Mouse (Mus musculus) layer of hippocampus, postnatal 14 days (tissue): ENCODE measurements around the gene Gap43. TPM values are rescaled to one million over a fixed set of nuclear protein-coding genes. Genes with fewer than 3 reads are reported as not detected.
A peak's percentile ranks its signal among the peaks of the same experiment; 100 is the strongest.
"Not testable (repeated sequence)": the region's sequence is repeated elsewhere in the genome, so short reads cannot be mapped to it uniquely, and the experiment has no call there.

Experiments used
- DNase-seq, 2 experiments: peaks; one replicate each; pipeline ENCODE4 v3.0.0; 2021 to 2022; ENCODE audit warnings: low spot score in 2 of 2, mixed read lengths in 1 of 2
- total RNA-seq, 2 experiments: library from RNA; stranded (reverse); gene quantifications; 2 replicates each; pipeline ENCODE4 v1.2.3; 2021

Gene Gap43
- total RNA-seq, 2 experiments from 2014 or later, result 432 to 438 TPM

GRCm38 (mm10) chr16:42303461-42303860 is 37.0 kb downstream of the Gap43 start:
- peak; percentile 43 to 55 for DNase-seq

DNA sequence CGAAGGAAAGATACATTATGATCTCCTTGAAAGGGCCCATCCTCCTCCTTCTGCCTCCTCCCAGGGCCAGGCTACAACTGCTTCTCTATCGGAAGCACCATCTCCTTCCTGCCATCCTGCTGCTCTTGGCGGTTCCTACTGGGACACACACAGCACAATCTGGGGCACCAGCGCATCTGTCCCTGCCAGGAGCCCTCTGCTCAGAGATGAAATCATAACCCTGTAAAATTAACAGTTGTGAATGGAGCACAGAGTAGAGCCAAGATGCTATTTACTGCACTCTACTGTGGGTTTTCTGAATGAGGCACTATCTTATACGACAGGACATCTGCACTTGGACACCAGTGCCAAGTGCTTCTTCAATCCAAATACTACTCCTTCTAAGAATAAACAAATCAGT is 46.0 kb downstream of the Gap43 start:
- peak; percentile 33 to 53 for DNase-seq

GRCm38 (mm10) chr16:42294056-42294455 is 46.4 kb downstream of the Gap43 start:
- DNase-seq, result no peak

DNA sequence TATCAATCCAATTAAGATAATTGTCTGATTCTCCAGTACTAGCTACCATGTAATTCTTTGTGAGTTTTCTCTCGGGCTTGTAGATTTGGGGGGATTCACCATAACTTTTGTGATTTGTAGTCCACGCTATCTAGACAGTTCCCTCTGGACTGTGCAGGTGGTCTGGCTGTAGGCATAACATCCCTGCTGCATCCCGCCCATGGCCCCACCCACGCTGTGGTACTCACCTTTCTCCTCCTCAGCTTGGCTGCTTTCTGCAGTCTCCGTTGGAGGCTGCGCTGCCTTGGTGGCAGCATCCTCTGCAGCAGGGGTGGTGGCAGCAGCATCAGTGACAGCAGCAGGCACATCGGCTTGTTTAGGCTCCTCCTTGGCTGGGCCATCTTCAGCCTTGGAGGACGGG is 48.9 kb downstream of the Gap43 start:
- no peak for DNase-seq

DNA sequence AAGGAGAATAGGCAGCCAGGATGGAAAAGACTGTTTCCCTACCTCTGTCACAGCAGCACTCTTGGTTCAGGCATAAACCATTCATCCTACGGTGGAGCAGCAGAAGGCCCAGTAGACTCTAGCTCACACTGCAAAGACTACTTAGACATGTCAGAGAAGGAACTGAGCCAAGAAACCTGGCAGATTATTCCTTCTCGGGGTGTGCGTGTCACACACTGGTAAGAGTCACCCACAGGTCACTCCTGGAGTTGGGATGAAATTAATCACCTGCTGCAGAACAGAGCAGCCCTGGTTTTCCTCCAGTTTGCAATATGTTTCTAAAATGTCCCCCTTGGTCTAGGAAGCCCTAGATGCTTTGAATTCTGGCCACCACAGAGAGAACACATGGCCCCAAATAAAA is 56.4 kb downstream of the Gap43 start:
- DNase-seq, result no peak

DNA sequence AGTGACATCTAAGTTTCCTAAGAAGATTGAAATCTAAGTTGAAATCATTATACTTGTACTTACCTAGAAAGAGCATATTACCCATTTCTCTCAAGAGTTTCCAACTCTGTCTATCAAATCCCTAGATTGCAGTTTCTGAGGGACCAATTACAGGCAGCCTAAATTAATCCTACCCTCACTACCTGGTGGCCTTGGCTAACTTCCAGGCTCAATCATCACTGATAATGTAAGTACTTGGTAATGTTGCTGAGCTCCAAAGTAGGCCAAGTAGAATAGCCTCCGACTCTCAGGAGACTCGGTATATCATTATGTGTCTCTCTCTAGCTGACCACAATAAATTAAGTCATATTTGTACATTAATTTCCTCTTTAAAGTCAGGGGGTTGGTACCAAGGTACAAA is 62.7 kb downstream of the Gap43 start:
- no peak for DNase-seq

DNA sequence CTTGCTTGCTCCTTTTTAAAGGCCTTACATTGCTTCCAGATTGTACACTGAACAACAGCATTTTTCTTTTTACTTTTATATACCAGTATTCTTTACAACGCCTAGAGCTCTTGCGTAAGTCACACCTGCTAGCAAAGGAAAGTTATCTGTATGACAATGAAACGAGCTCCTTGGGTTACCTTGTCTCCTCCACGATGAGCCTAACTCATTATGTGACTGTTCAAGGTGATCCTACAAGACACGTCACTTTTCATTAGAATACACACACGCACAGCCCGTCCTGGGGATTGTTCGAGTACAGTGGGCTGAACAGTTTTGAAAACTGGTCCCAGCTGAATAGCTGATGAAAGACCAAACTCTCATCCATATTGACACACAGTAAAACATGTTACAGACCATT is 63.2 kb downstream of the Gap43 start:
- no peak for DNase-seq

DNA sequence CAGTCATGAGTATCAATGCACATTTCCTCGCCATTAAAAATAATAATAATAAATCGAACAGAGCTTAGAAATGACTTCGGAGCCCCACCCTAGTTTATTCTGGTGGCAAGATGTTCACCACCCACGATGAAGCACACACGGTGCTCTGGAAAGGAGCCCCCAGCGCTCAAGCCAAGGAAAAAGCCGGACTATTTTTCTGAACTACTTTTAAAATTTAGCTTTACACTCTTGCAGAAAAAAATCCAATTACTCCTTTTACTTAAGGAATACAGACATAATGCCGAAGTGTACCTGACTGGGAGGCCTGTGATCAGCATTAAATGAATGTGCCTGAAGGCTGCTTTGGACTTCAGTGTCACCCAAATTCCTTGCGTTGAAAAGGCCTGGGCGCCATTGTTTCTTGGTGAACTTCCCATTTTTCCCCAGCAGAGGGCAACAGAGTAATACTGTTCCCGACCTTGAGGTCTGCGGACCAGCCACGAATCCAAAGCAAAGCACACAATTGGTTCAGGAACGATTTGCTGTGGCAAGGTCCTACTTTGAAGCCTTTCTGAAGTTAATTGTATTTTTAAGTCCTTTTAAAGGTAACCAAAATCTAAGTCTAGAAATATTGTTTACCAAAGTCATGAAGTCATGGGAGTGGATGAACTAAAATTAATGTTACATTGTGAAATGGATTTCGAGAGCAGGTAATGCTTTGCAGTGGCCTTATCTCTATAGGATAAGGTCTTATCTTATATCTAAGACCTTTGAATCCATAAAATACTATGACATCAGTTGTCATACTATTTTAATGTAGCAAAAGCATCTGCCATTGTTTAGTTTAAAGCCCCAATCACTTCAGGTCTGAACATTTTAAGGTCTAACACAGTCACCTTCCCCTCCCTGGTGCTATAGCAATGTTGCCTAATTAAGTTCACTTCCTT is 64.0 kb downstream of the Gap43 start:
- peak; percentile 81 to 90 for DNase-seq

DNA sequence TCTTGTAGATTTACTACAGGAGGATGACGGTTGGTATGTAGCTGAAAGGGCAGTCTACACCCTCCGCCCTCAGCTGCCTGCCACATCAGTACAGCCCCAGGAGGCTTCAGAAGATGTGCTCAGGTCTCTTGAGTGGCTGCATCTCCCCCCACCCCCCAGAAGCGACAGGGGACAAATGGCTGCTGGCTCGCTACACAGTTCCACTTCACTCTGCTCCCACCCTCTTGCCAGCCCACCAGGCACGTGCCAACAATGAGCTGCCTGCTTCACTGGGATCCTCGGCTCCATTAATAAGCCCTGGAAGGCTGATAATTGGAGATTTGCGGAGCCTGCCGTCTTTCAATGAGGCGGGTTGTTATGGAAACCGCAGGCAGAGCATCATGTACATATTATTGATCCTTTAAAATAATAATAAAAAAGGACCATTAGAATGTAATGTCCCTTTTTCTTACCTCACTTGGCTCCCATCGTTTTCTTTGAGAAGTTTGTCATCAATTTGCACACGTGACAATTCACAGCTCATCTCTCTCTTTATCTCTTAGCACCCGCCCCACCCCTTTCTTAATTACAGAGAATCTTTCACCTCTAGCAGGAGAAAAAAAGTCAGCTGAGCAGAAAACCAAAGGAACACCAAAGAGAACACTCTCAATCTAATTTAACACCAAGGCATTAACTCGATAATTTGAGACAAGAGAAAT is 64.8 kb downstream of the Gap43 start:
- peak; percentile 39 to 66 for DNase-seq

DNA sequence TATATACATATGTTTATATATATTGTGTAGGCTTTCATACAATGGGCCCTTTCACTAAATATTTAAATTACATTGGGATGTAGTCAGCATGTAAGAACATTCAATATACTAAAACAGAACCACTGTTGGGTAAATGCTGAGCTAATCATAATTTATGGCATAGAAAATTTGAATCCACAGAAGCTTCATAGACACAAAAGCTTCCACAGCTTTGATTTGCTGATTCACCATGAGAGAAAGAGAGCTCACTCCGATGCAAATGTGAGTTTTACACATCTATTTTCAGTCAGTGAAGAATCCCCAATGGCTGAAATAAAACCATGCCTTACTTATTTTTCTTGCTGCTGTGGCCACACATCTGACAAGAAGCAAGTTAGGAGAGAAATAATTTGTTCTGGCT is 69.2 kb downstream of the Gap43 start:
- DNase-seq, result no peak

DNA sequence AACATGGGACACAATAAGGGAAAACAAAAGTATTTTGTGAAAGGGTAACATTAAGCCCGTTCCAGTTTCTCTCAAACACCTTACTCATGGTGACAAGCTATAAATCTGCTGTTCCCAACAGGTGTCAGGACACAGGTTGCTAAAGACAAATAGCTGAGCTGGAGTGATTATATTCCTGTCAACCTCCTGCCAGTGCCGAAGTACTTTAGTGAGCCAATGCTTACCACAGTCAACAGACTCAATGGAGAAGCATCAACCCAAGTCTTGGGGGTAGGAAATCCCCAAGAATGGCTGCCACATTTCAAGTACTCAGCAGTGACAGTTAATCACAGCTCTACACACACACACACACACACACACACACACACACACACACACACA is 70.9 kb downstream of the Gap43 start:
- no peak for DNase-seq

DNA sequence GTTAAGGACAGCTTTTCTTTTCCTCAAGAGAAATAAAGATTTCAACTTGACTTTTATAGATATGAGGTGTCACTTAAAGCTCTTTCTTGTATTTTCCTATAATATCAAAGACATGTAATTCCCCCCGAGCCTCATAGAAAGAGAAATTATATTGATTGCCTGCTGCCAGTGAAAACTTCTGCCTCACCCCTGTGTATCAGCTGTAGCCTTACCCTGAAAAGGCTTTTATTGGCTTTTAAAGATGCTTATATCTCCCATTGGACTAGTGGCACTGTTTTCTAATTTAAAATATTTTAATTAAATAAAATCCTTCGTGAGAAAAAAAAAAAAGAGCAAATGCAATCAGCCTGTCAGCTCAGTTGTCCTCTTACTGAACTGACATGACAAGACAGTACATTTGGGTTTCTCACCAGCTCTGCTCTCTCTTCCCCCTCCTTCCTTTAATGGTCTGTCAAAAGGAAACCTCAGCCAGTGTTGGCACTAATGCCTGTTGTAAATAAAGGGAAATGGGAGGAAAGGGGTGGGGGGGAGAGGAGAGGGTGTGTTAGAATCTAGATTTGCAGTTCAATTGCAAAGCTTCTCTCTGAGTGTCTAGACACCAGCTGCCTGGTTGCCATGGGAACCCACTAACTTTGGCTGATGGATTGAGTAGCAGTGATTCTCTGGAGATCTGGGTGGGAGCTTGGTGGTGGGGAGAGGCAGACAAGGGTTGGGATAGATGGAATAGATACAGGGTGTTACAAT is 71.4 kb downstream of the Gap43 start:
- peak; percentile 73 to 84 for DNase-seq

GRCm38 (mm10) chr16:42265185-42265584 is 75.3 kb downstream of the Gap43 start:
- no peak for DNase-seq

DNA sequence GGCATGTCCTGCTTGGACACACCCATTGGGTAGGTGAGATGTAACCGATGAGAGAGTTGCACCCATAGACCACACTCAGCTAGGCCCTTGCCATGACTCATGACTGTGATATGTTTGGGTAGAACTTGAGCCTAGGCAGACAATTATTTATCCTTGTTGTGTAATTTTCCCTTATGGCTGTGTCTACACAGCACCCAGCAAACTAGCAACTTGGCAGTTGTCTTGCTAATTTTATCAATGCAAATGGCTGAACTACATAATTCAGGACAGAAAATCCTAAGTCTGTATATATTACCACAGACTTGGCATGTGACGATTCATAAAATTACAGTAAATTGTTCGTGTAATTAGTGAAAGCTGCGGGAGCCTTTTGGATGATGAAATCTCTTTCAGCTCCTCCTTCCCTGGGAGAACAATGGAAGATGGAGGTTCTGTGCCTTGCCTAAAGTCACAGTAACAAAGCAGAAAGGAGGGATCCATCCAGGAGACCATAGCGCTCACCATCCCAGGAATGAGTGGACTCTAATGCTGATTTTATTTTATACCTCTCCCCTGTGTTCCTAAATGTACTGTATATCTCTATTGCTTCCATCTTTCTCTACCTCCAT is 77.4 kb downstream of the Gap43 start:
- no peak for DNase-seq

- DNase-seq, result peak; percentile 75 to 78
Observed at GRCm38 (mm10) chr16:42255693-42256092, 84.8 kb downstream of the Gap43 start.

- DNase-seq, result no peak
Observed at GRCm38 (mm10) chr16:42255222-42255621, 85.2 kb downstream of the Gap43 start.

- no peak for DNase-seq
Observed at GRCm38 (mm10) chr16:42252252-42252651, 88.2 kb downstream of the Gap43 start.

GRCm38 (mm10) chr16:42244121-42244520 is 96.3 kb downstream of the Gap43 start:
- DNase-seq, result not testable (repeated sequence)

- no peak for DNase-seq
Observed at GRCm38 (mm10) chr16:42231306-42231705, 109.1 kb downstream of the Gap43 start.
